Mouse (Mus musculus) CH12F3 (cell line): ENCODE data around the gene Itpripl1.
"Not testable (repeated sequence)": the region's sequence is repeated elsewhere in the genome, so short reads cannot be mapped to it uniquely, and the experiment has no call there.

Experiments
- in situ Hi-C: fragments of 300-500 bp; cut with MboI; formaldehyde crosslinking; loops from 2 replicates; pipeline ENCODE4 v1.14.3; 2020; ENCODE audit warnings: low sequenced_read_pairs

Gene Itpripl1

DNA sequence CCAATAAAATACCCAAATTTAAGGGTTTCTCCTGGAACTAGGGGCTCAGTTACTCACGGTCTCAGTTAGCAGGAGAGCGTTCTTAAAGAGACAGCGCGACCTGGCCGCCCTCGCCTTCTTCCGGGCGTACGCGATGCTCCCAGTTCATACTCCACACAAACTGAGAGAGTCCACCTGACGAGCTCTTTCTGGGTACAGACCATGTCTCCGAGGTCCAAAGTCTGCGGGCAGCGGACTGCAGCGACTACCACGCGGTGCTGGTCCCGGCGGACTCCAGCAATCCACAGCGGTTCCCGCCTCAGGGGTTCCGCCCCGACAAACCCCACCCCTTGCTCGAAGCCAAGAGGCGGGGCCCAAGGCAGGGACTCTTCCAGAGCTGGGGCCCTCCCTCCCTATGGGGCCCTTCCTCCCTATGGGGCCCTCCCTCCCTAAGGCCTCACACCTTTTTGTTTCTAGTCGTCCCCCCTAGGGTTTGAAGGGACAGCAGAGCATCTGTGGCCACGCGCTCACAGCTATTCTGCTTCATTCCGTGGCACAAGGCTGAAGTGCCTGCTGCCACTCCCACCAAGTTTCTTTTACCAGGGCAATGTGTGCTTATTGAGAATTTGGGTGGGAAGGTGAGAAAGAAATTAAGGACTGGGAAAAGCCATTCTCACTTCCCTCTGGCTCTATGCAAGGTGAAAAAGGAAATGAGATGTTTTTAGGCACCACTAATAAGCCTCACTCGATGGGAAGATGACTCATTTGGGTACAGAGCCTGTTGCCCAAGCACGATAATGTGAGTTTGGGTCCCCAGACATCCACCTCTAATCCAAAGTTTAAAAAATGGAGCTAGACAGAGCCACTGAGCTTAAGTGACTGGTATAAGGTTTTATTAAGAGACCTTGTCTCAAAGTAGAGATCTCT, at the start of gene Itpripl1:
Gene Itpripl1, minus strand, starts transcription at position 285 of the 906 bp plus-strand sequence.
- in situ Hi-C loops = no loop called here

DNA sequence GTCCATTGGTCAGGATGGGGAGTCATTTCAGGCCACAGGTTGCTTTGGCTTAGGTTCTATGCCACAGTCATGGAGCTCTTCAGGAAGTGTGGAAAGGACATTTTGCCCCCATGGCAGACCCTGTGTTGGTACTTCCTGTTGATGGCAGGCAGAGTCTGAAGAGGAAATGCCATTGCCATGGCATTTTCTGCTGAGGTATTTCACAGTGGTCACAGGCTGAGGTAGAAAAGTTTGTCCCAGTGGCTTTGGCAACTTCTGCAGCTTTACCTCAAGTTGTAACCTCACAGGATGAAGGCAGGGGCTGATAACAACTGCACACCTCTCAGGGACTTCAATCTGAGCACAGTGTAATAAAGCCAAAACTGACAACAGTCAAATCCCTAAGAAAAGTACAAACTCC, 46.3 kb upstream of the Itpripl1 start:
- in situ Hi-C loops = no loop called here

DNA sequence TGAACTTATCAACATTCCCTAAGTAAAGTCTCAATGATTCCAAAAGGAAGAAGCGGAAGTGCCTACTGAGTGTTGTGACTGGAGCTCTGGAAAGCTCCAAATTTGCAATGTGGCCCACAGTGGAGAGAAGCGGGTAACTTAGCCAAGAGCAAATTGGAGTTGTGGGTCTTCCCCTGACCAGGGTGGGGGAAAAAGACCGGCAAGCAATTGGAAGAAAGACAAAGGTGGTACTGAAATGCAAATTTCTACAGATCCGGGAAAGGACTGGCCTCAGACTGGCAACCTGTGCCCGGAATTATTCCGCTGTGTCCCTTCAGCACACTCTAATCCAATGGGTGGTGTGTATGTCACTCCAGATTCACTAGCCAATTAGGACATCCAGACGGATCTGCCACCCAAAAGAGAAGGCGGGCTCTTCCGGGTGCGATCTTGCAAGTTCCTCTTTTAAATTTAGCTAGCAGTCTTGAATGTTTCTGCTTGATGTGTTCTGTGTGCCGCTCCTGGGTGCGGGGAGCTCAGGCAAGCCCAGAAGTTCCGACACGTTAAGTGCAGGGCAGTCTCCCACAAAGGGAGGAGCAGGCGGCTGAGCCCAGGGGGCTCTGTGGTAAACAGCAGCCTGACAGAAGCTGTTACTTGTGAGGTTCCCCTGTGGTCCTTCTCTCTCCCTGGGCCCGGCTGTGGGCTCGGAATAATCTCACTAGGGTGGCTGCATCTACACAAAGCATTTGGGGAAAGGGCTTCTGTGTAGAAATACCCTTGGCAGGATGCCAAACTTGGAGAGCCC, 39.5 kb upstream of the Itpripl1 start:
- in situ Hi-C loops = no loop called here

DNA sequence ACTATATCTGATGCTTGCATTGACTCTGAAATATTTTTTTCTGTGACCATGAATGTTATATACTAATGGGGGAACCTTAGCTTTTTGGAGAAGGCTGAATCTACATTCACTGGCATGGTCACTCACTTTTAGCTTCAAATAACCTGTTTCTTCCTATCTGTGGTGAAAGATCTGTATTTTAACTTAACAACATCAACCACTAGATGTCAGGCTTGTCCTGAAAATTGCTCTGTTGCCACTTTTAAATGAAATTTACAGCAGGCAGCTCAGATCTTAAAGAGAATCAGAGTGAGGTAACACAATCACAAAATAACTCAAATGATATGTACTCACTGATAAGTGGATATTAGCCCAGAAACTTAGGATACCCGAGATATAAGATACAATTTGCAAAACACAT, 23.0 kb upstream of the Itpripl1 start:
- in situ Hi-C loops = not testable (repeated sequence)

DNA sequence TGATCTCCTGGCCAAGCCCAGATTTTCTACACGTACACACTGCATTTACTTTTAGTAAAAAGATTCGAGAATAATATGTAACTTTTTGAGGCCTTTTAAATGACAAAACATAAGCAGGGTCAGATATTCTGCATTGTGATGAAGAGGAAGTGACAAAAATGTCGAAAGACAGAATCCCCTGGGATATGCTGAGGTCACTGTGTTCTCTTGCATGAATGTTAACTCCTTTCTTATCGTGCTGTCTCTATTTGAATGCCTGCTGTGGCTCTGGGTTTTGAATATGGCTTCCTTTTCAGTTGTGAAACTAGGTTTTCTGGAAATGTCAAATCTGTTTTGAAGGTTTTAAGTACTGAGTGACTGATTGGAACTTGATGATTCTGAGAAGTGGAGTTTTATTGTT, 22.4 kb upstream of the Itpripl1 start:
- in situ Hi-C loops = no loop called here

DNA sequence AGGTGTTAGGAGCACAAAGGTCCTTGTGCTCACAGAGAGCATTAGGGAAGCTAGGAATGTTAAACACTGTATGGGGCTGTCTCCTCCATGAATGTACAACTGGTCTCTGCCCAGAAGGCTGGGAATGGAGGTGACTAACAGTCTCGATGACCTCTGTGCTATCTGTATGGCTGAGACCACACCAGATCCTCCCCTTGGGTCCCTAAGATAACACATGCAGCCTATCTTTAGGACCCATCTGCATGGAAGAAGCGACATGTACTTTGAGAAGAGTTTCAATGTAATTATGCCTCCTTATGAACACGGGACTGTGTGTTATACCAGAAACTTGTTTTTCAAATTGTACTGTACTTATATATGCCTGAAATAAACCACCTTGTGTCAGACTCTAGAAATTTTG, 2.5 kb upstream of the Itpripl1 start:
- in situ Hi-C loops = no loop called here

DNA sequence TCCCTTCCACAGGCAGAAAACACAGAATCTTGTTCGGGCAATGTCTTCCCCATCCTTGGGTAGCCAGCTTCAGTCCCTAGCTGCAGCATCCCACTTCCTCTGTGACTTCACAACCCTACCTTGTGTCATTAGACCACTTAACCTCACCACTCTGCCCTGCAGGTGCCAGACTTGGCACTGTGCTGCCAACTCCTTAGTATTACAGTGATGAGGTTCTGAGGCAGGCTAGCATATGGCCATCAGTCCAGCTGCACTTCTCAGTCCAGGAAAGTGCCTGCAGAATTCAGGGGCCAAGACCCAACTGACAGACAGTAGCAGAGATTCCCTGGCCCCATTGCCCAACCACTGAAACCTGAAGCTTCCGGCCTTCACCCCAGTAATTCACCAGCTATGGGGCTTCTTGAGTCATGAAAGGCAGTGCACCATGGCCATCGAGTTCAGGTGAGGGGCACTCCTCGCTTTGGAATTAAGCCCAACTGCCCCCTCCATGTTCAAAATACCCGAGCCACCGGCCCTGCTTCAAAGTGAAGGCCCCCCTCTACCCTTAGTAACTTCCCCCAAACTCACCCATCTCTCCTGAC, 575 bp downstream of the Itpripl1 start:
- in situ Hi-C loops = no loop called here

DNA sequence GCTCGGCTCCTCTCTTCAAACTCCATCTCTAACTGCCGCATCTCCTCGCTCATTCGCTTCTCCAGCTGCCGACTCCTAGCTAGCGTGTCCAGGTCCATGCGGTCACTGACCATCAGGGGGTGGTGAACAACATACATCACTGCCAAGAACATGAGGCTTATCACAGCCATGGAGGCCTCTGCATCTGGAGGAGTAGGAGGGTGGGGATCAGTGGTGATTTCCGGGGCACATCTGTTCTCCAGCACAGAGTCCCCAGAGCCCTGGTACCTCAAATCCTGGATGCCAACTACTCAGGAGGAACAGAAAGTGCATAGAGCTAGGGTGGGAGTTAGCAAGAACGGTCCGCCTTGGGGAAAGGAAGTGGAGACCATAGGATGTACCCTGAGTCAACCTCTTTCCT, 1.2 kb downstream of the Itpripl1 start:
- in situ Hi-C loops = no loop called here

DNA sequence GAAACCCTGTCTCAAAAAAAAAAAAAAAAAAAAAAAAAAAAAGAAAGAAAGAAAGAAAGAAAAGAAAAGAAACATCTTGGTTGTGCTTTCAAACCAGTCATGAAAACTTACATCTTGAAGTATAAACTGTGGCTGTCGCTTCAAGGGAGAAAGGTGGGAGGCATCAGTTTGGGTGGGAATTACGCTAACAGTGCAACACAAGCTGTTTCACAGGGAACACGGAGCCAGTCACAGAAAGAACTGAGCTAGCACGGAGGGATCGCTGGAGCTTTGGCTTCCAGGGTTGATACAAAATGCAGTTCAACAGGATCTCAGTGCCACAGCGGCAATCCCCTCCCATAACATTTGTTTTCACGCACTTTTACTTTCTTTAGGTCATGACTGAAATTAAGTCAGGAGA, 3.2 kb downstream of the Itpripl1 start:
- in situ Hi-C loops = no loop called here

DNA sequence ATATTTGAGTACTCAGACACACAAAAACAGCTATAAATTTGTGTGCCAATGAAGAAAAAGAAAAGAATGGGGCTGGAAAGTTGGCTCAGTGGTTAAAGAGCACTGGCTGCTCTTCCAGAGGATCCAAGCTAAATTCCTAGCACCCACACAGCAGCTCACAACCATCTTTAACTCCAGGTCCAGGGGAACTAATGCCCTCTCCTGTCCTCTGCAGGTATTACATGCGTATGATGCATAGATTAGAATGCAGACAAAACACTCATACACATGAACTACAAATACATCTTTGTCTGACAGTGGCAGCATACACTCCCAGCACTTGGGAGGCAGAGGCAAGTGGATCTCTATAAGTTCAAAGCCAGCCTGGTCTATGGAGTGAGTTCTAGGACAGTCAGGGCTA, 3.6 kb downstream of the Itpripl1 start:
- in situ Hi-C loops = no loop called here

DNA sequence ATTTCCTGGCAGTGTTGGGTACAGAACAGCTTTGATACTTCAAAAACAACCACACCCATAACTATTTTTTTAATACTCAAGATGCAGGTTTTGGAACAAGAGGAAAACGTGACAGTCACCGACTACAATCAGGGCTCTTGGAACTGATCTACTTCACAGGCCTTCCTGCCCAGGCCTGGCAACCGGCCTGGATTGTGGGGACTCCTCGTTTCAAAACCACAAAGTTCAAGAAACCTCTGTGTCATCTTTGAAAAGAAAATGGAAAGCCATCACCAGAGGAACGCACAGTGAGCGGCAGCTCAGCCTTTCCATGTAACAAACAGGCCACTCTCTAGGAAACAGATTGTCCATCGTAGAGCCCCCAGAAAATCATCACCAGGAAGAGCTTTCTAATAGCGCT, 4.1 kb downstream of the Itpripl1 start:
- in situ Hi-C loops = no loop called here

DNA sequence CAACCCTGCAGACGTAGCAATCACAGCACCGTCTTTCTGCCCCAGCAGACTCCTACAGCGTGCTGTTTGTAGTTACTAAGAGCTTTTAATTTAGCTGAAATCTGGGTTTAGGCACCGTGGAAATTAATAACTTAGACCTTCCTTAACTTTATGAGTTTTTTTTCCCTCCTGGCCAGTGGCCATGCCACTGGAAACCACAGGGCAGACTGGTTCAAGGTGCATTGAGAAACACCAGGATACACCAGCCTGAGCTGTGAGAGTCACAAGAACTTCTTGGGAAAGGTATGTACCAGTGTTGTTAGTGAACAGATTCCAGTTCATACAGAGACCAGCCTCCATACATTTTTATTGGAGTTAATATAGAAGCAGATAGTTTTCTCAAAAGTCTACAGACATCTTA, 4.8 kb downstream of the Itpripl1 start:
- in situ Hi-C loops = no loop called here

DNA sequence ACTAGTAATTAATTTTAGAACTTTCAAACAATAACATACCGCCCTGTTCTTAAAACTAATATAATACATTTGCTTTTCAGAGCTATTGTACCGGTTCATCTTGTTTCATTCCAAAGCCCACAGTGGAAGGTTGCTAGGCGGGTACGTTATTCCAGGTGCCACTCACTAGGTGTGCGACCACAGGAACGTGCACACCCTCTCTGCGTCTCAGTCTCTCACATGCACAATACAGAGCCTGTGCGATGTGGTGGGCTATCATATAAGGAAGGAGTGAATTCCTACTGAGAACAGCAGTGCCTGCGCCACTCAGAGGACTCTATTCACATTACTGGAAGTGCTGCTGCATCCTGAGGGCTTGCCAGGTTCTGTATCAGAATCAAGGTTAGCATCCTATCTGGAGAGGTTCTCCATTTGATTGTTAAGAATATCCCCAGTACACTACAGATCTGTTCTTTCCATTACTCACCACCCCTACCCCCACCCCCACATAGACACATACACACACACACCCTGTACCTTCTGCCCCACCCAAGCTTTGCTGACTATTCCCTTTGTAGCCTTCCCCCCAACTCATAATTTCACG, 5.3 kb downstream of the Itpripl1 start:
- in situ Hi-C loops = no loop called here

DNA sequence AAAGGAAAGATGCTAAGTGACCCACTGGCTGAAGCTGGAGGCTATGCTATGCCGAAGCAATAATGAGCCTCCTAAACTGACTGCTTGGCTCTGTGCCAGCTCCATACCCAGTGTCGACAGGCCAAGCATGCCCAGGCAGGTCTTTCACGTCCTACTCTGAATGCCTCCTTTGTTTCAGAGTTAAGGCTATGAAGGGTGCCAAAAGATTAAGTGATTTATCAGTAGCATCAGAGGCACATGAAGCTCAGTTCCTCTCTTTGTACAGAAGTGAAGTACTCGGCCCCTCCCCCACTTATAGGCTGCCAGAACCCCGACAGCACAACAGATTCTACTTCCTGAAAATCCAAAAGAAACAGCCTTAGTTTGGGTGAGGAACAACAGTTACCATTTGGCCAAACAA, 6.3 kb downstream of the Itpripl1 start:
- in situ Hi-C loops = no loop called here

DNA sequence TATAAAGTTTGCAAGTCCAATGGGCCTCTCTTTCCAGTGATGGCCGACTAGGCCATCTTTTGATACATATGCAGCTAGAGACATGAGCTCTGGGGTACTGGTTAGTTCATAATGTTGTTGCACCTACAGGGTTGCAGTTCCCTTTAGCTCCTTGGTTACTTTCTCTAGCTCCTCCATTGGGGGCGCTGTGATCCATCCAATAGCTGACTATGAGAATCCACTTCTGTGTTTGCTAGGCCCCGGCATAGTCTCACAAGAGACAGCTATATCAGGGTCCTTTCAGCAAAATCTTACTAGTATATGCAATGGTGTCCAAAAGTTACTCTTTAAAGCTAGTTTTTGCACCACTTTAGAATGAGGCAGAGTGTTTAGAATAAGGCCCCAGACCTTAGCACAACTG, 8.0 kb downstream of the Itpripl1 start:
- in situ Hi-C loops = not testable (repeated sequence)

DNA sequence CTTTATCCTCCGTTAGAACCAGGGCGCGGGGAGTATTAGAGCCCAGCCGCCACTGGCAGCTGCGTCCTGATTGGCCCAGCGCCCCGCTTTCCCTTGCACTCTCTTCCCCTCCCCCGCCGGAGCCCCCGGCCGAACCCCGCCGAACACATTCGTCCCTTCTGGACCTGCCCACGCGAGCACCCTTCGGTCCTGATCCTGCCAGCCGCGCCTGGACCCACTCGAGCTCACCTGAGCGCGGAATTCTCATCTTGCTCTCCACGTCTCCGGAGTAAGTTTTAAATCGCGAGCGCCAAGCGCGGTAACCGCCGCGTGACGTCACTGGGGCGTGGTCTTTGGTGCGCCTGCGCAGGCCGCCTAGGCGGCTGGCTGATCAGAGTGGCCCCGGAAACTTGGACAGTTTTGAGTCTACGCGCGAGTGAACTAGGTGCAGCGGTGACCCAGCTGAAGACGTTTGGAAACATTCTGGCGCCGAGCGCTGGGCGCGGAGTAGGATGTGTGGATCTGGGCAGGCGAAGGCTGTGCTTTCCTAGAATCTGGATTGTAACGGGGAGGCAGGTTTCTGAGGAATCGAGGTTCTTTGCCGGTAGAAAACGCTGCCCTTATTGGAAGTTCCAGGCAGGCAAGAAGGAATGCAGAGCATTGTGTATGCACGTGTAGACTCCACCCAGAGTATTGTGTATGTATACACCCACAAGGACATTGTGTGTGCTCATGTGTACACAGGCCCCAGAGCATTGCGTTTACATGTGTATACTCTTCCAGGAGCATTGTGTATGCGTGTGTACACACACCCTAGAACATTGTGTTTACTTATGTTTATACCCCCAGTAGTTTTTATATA, 9.4 kb downstream of the Itpripl1 start, which contains the start of gene Ncaph:
Gene Ncaph, minus strand, starts transcription at position 334 of the 841 bp plus-strand sequence.
- in situ Hi-C loops = no loop called here

DNA sequence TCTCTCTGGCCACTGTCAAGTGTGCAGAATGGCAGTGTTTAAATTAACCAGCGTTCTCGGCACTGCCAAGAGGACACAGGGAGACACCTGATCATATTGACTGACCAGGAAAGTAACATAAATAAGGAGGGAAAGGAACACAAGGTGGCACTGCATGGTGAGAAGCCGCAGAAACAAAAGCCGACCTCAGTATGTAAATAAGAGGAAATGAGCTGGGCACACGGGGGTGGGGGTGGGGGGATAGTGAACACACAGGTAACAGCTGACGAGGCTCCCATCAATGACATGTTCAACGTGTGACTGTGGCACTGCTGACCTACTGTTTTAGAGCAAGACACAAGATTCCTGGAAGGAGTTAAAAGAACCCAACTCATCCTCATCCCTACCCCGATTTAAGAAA, 11.9 kb downstream of the Itpripl1 start:
- in situ Hi-C loops = no loop called here

DNA sequence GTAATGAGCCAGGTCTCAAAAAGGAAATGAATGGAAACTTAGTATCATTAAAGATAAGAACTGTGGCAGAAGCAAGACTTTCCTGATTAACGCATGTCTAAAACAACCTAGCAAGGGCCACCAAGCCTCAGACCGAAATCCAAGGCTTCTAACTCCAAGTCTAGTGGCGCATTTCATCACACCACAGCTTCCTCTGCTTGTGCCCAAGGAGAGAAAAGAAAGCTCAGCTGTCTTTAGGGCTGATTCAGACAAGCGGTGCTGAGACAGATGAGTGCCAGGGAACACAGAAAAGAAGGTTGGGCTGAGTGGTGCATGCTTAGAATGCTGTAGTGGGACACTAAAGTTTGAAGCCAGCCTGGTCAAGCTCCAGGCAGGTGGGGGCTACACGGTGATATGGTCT, 14.3 kb downstream of the Itpripl1 start:
- in situ Hi-C loops = no loop called here

DNA sequence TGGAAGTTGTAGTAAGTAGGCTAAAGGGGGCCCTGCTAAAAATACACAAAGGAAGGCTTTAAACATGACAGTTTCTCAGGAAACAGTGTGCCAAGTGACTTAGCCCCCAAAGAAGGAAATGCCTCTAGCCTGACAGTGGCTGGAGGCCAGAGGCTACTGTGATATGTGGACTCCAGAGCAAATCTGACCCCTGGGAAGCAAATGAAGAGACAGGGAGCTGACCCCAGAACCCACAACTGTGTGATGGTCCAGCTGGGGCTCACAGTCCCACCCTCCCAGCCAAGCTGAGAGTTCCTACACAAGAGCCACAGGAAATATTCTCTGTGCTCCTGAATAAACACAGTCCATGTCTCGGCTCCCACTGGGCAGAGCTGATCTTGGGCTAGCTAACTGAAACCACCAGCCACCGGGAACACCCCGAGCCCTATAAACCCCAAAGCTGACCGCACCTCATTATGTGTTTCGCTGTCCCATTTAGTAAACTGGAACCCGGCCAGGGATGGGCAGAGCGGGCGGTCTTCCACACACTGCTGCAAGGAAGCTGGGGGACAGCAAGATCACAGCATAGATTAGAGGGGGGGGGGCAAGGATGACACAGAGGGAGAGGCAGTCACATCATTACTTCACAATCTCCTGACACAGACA, 21.5 kb downstream of the Itpripl1 start:
- in situ Hi-C loops = no loop called here

DNA sequence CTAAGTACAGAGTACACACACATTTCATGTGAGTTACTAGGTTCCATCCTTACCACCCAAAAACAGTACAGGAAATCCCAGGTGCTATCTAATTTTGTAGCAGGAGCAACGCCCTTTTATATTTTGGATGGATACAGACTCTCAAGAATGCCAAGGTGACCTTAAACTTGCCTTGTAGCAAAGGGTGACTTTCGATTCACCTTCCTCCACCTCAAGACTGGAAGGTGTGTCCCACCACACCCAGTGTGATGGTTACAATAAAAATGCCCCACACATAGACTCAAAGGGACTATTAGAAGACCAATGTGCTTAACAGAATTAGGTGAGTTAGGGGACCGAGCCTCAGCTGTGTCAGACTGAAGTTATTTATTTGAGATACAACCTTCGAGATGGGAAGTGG, 34.3 kb downstream of the Itpripl1 start:
- in situ Hi-C loops = no loop called here
